Mouse (Mus musculus): Measurements from ENCODE around the gene Sgms1. TPM values are rescaled to one million over a fixed set of nuclear protein-coding genes. Genes with fewer than 3 reads are reported as not detected.
A peak's percentile ranks its signal among the peaks of the same experiment; 100 is the strongest.

The Sgms1 gene
- total RNA-seq, 2 experiments from 2014 or later = 58.8 to 59.5 TPM

DNA sequence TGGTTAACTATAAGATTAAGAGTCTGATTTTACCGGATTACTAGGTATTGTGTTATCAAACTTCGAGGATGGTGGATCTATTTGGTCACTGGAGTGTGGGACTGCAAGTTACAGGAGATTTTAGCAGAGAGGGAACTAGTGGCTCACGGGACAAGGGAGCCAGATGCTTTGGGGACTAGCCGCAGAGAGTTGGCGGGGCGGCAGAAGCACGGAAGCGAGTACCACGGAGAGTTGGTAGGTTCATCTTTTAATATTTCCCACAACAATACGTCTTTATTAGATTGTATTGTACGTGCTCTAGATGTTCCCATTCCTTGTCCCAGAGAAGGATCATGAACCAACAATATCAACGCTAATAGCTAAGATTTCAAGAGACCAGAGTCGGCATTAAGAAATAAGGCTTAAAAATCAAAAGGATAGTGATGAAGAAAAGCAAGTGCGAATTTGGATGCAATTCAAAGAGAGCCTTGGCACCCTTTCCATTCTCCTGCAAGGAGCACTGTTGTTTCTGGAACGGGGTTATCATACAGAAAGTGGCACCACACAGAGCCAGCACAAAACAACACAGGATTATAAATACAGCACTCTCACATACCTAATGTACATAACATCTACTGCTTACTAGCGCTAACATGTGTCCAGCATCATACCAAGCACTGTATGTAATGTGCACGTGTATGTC lies 56.6 kb downstream of the Sgms1 start:
- Histone ChIP-seq H3K4me3 (no peak overlapping the region), H3K27ac (no peak overlapping the region)
- no peak for TF ChIP-seq CTCF (IDR thresholded peaks at IDR 0.05)
- DNase-seq (ENCODE audit: extremely low spot score in 1 of 2, low spot score in 2 of 2) = no peak
- intact Hi-C loops (cut with DNase I) = no loop called here

DNA sequence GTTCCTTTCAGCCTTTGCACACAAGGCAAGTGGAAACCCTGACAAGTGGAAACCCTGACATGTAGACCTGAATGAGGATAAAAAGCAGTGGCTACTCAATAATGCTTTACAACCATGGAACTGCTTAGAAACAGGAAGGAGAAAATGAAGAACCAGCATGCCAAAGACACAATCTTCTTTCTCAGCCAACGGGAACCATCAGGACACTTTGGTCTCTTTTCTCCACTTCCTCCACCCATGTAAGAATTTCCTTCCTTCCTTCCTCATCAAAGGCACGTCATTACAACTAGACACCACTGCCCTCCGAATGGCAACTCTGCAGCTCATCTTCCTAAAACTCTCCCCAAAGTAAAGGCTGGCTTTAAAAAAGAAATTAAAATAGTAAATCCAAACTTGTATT lies 59.3 kb downstream of the Sgms1 start:
- Histone ChIP-seq H3K27ac (no peak overlapping the region), H3K4me3 (no peak overlapping the region)
- DNase-seq (ENCODE audit: extremely low spot score in 1 of 2, low spot score in 2 of 2) = no peak
- intact Hi-C loops (cut with DNase I) = no loop called here
- no peak for TF ChIP-seq CTCF (IDR thresholded peaks at IDR 0.05)

DNA sequence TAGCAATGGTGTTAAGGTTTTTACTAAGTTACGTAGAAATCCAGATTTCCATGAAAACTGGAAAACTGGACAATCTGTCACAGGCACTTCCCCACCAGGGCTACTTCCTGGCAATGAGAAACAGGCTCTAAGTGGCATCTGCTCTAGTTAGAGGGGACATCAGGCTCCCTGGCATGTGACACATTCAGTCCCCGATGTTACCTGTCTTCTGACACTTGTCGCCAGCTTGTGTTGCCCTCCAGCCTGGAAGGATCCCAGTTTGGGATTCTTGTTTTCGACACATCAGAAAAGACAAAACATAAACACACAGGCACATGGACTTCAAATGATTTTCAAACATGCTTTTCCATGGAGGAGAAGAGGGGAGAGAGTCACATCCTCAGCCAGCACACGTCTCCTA lies 60.0 kb downstream of the Sgms1 start:
- intact Hi-C loops (cut with DNase I) = loop anchor here (10.0 kb wide), 1 partner anchor 55 kb away; the partner anchor contains the start of gene Sgms1
- TF ChIP-seq CTCF (IDR thresholded peaks at IDR 0.05) = no peak
- no peak for DNase-seq (ENCODE audit: extremely low spot score in 1 of 2, low spot score in 2 of 2)
- H3K27ac ChIP-seq = no peak overlapping the region
- H3K4me3 ChIP-seq = no peak overlapping the region

DNA sequence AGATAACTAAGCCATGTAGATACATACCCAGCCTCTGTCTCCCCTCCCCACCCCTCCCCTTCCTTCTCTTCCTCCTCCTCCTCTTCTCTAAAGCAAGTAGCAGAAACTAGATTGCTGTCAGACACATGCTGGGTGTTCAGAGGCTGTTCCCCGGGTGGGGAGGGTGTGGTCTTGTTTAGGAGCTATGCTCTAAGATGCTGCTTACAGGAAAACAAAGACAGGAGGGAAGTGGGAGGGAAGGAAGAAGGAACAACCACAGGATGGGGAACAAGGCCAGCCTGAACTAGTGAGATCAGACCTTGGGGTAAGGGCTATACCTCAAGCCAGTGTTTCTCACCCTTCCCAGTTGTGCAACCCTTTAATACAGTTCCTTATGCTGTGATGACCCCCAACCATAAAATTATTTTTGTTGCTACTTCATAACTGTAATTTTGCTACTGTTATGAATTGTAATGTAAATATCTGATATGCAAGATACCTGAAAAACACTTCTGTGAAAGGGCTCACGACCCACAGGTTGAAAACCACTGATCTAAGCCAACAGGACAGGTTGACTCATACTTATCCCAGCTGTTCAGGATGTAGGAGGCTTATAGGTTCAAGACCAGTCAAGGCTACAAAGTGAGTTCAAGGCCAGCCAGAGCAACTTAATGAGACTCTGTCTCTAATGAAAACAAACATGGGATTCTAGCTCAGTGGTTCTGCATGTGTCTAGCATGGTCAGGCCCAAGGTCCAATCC lies 61.3 kb downstream of the Sgms1 start:
- no peak overlapping the region for H3K27ac ChIP-seq
- DNase-seq (ENCODE audit: extremely low spot score in 1 of 2, low spot score in 2 of 2) = no peak
- H3K4me3 ChIP-seq = no peak overlapping the region
- intact Hi-C loops (cut with DNase I) = loop anchor here (10.0 kb wide), 1 partner anchor 57 kb away; the partner anchor contains the start of gene Sgms1
- no peak for TF ChIP-seq CTCF (IDR thresholded peaks at IDR 0.05)

DNA sequence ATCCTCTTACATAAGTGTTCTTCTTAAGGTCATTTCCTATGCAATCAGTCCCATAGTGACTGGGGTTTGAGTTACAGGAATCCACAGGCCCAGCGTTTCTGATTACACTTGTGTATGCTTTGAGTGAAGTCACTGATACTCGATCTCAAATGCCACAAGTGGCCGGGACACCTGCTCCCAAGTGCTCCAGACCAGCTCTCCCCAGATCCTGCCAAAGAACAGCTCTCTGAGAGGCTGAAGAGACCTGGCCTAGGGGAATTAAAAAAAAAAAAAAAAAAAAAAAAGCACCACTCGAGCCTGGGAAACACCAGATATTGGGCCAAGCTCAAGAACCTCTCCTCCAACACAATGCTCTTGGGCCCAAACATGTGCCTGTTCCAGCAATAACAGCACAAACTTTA lies 62.9 kb downstream of the Sgms1 start:
- Histone ChIP-seq H3K27ac (no peak overlapping the region), H3K4me3 (no peak overlapping the region)
- DNase-seq (ENCODE audit: extremely low spot score in 1 of 2, low spot score in 2 of 2) = no peak
- TF ChIP-seq CTCF (IDR thresholded peaks at IDR 0.05) = no peak
- intact Hi-C loops (cut with DNase I) = loop anchor here (10.0 kb wide), 1 partner anchor 58 kb away; the partner anchor contains the start of gene Sgms1

DNA sequence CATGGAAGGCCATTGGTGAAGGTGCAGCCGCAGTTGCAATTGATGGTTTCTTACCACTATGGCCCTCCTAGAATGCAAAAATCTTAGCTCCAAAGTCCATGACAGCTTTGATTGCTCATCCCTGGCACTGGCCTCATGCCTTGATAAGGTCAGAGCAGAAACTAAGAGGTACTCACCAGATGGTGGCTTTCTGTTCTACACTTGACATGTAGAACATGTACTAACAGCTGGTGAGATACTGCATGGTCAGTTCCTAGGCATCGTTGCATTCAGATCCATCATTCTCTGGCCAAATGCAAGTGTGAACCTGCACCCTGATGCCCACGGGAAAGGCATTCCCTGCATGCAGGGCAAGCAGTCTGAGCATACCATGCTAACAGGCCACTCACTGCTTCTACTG lies 63.4 kb downstream of the Sgms1 start:
- DNase-seq (ENCODE audit: extremely low spot score in 1 of 2, low spot score in 2 of 2) = no peak
- Histone ChIP-seq H3K27ac (no peak overlapping the region), H3K4me3 (no peak overlapping the region)
- no peak for TF ChIP-seq CTCF (IDR thresholded peaks at IDR 0.05)
- intact Hi-C loops (cut with DNase I) = loop anchor here (10.0 kb wide), 1 partner anchor 59 kb away; the partner anchor contains the start of gene Sgms1

DNA sequence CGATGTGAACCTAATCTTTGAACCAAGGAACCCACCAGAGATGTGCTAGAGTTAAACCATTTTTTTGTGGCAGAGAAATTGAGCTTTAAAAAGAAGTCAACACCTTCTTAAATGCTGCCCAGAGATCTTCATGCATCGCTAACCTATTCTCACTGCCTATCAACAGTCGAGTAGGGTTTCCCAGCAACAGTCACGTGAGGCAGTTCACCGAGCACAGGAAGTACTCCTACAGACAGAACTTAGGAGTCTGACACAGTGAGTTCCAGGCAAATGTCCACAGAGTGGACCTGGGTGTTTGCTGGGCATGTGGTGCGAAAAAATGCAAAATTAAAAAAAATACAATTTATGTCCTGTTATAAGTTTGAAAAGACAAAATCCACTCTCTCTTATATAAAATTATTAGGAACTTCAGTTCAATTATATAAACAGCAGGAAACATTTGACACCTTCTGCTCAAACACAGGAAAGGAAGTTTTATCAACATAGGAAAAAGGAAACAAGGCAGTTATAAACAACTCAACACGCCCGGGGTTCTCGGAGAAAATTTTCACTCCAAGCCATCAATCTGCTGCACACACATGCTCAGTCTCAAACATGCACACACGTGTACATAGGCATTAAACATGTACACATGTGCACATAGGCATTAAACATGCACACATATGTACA lies 64.3 kb downstream of the Sgms1 start:
- H3K4me3 ChIP-seq = no peak overlapping the region
- H3K27ac ChIP-seq = no peak overlapping the region
- intact Hi-C loops (cut with DNase I) = loop anchor here (10.0 kb wide), 1 partner anchor 60 kb away; the partner anchor contains the start of gene Sgms1
- DNase-seq (ENCODE audit: extremely low spot score in 1 of 2, low spot score in 2 of 2) = no peak
- TF ChIP-seq CTCF (IDR thresholded peaks at IDR 0.05) = no peak

DNA sequence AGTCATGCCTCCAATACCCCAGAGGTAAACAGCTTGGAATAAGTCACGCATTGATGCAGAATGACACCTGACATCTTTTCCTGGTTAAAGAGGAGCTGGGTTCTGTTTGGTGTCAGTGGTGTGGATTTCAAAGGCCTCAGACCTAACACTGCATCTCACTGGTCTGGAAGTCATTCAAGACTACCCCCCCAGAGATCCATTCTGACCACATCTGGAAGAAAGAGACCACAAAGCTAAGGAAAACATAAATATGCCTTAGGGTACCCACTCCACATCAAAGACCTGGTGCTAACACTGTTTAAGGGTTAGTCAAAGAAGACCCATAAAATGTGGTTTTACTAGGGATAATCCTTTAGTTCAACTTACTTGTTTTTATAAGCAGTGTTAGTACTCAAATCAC lies 65.0 kb downstream of the Sgms1 start:
- Histone ChIP-seq H3K27ac (no peak overlapping the region), H3K4me3 (no peak overlapping the region)
- no peak for DNase-seq (ENCODE audit: extremely low spot score in 1 of 2, low spot score in 2 of 2)
- intact Hi-C loops (cut with DNase I) = loop anchor here (5.0 to 10.0 kb wide), 3 partner anchors 42 to 112 kb away; partner anchors contain the start of gene Sgms1
- no peak for TF ChIP-seq CTCF (IDR thresholded peaks at IDR 0.05)

DNA sequence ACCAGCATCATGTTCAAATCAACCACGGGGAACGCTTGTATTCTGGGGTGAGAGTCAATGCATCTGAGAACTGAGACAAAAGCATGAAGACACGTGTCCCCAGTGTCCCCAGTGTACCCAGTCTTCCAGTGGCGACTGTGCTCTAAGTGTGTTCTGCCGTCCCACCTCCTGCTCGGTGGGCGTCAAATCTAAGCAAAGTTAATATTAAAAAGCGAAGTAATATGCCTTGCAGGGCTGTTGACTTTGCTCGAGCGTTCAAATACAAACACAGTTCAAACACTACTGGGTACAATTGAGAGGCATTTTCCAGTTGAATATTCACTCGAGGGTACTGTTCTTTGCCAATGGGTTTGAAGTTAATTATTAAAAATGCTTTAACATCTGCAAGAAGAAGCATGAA lies 66.4 kb downstream of the Sgms1 start:
- H3K4me3 ChIP-seq = no peak overlapping the region
- intact Hi-C loops (cut with DNase I) = loop anchor here (2.0 to 10.0 kb wide), 4 partner anchors 41 to 154 kb away; partner anchors contain the start of gene Sgms1
- no peak for DNase-seq (ENCODE audit: extremely low spot score in 1 of 2, low spot score in 2 of 2)
- TF ChIP-seq CTCF (IDR thresholded peaks at IDR 0.05) = no peak
- H3K27ac ChIP-seq = no peak overlapping the region

DNA sequence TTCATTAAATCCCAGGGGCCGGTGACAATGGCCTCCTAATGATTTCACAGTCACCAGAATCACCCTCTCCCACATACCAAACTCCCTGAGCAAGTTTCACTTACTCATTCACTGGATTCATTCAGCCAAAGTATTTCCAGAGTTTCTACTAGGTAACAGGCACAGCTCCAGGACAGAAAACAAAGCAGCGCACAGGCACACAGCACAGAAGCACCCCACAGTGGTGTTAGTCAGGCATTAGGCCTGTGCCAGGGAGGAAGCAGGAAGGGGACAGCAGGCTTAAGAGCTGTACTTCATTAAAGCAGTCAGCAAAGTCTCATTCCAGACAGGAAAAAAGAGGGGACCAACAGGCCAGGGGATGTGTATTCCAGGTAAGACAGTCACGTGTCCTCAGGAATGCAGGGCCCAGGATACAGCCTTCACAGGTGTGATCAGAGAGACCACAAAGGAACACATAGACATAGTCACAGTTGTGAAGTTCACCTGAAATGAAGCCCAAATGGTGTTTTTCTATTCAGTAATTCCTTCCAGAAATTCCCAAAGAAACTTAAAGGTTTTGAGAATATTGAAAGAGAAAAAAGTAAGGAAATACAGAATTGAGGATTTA lies 67.0 kb downstream of the Sgms1 start:
- DNase-seq (ENCODE audit: extremely low spot score in 1 of 2, low spot score in 2 of 2) = peak; percentile 32 to 42
- intact Hi-C loops (cut with DNase I) = loop anchor here (2.0 to 10.0 kb wide), 4 partner anchors 40 to 154 kb away; partner anchors contain the start of gene Sgms1
- peak overlapping the region; percentile 5; the same call in 1 of the 2 replicates for H3K27ac ChIP-seq

DNA sequence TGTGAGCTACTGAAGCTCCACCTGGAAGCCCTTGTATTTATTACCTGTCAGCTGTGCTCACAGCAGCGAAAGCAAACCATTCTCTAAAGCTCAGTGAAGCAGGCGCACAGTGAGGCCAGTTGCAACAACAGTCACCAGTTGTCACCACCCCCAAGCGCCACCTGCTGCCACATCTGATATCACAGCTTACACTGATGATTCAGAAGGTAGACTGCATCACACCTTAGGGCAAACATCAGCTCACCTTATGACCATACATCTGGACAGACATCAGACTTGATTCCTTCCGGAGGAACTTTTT lies 69.2 kb downstream of the Sgms1 start:
- Histone ChIP-seq H3K4me3 (no peak overlapping the region), H3K27ac (0 out of 2 replicates have a peak overlapping the region, but pooled peaks have one; percentile 17)
- TF ChIP-seq CTCF (IDR thresholded peaks at IDR 0.05) = peak; percentile 55
- DNase-seq (ENCODE audit: extremely low spot score in 1 of 2, low spot score in 2 of 2) = peak in 1 of 2 experiments; percentile 36
- intact Hi-C loops (cut with DNase I) = loop anchor here (5.0 to 10.0 kb wide), 3 partner anchors 38 to 108 kb away; partner anchors contain the start of gene Sgms1

More for the DNA sequence above, 67.0 kb downstream of the Sgms1 start:
- peak; percentile 29 for TF ChIP-seq CTCF (IDR thresholded peaks at IDR 0.05)
- no peak overlapping the region for H3K4me3 ChIP-seq

Data from left cerebral cortex, adult 2 months (tissue).